Mouse (Mus musculus) megakaryocyte, embryonic 14.5 days (primary cell): ENCODE measurements around the gene Gpr176.

Source experiments
- FLI1 ChIP-seq: IDR thresholded peaks from 2 replicates; pipeline ENCODE4 v1.6.1; 2012; ENCODE audit warnings: low read length, inconsistent platforms, mixed read lengths
- GATA1 ChIP-seq: IDR thresholded peaks from 3 replicates; pipeline ENCODE4 v1.6.1; 2012; ENCODE audit warnings: mixed read lengths, low read length, inconsistent platforms, borderline replicate concordance

DNA sequence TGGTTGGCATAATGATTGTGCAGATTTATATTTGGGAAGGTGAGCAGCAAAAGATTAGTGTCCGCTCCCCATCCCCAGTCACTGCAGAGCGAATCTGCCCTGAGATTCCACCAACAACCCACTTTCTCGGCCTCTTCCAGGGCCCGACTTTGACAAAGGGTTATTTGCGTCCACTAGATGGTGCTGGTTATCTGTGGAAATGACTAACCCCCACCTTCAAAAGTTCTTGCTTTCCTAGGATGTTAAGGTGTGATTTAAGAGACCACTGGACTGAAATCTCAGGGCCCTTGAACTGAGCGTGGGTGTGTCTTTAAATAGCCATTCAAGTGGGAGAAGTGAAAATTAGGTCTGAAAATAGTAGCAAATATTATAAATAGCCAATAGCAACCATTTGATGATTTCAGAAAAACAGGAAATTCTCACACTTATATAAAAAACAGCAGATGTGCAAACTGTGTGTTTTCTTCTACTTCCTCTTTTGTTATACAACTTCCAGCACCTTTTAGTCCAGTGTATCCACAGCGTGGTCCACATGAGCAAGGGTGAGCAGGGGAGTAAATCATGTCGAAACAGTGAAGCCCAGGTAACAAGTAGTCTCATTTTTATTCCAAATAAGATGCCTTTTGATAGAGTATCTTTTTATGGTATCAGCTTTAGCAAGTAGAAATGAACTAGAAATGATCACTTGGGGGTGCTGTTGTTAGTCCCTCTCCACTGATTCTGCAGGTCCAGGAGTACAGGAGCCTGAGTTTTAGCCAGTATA, 109.9 kb downstream of the Gpr176 start:
- TF ChIP-seq GATA1, result no peak
- TF ChIP-seq FLI1, result no peak
